ENCODE assay signal across 10 mouse cellular contexts in the genomic region with DNA sequence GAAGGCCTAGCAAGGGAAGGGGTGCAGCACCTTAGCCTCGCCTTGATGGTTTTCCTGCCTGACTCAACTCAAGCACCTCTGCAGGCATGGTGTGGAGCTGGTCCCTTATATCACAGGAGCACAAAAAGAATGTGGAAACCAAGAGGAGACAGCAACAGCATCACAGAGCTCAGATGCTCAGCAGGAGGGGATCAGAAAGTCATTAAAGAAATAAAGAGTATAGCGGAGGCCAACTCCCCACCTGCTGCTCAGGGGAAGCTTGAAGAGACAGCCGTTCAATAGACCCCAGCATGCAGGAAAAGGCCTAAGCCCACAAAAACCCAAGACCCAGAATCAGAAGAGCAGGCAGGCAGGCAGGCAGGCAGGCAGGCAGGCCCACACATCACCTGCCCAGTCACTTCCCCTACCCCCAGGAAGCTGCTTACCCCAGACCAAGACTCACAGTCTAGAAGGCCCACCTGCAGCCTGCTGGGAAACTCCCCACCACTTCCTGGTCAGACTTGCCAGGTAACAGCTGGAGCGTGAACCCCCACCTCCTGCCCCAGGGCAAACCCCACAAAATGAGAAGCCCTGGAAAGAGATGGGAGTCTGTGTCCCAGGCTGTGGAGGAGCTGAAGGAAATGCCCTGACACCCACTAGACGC. TPM values are rescaled to one million over a fixed set of nuclear protein-coding genes. Genes with fewer than 3 reads are reported as not detected.
DNase-seq lines count a peak whose midpoint lies in the region; ATAC-seq and TF ChIP-seq lines count a peak whose summit lies in the region.
"Had no signal": no experiment of that assay in that cellular context is flagged by ENCODE, and none has a peak within 500 bp of the region (broad histone marks: within the 10 kb centered on the region; RNA-seq: fewer than 3 reads in every experiment).

No protein-coding gene starts in this region.

- peaks cover 52 to 83% of the 10 kb centered on the region in 2 experiments for H3K4me1 ChIP-seq in heart, embryonic 14.5 days (ENCODE audit: control insufficient read depth in 2 of 2, insufficient read depth in 2 of 2, low read length in 2 of 2)
- peaks cover 19% of the 10 kb centered on the region for H3K4me1 ChIP-seq in hindbrain, embryonic 11.5 days (replicated peaks; ENCODE audit: control insufficient read depth, insufficient read depth, low read length)
- H3K4me1 ChIP-seq in small intestine, adult 2 months (ENCODE audit: control insufficient read depth, insufficient read depth, insufficient read length, low read length) = peaks cover 18% of the 10 kb centered on the region
- 0 out of 2 replicates have a peak, but pooled peaks cover 2% of the 10 kb centered on the region for H3K4me1 ChIP-seq in intestine, postnatal 0 days (replicated peaks; ENCODE audit: control insufficient read depth, insufficient read depth, low read length)

- no peak overlapping the region for H3K27ac ChIP-seq in heart, embryonic 14.5 days (replicated peaks in 1 of 2; ENCODE audit: control insufficient read depth in 1 of 2, insufficient read depth in 1 of 2, low read depth in 2 of 2, low read length in 2 of 2)
- H3K27ac ChIP-seq in hindbrain, embryonic 11.5 days (ENCODE audit: low read depth, low read length) = no peak overlapping the region
- peak overlapping the region; percentile 35; the same call in 1 of the 2 replicates for H3K27ac ChIP-seq in small intestine, adult 2 months (ENCODE audit: insufficient read depth, low read depth, low read length)
- no peak overlapping the region for H3K27ac ChIP-seq in intestine, postnatal 0 days (ENCODE audit: low read depth, low read length)

- no peak for TF ChIP-seq POLR2A in small intestine, adult 2 months (IDR thresholded peaks at IDR 0.05; ENCODE audit: low read depth, low read length)

- TF ChIP-seq CTCF in small intestine, adult 2 months (IDR thresholded peaks at IDR 0.05; ENCODE audit: extremely low read depth, insufficient read length, insufficient replicate concordance, low read depth, low read length) = no peak
- no peak for TF ChIP-seq CTCF in intestine, postnatal 0 days (IDR thresholded peaks at IDR 0.05; ENCODE audit: low read depth)

- DNase-seq in heart, postnatal 10 days = no peak
- DNase-seq in CD8-positive naive resting alpha-beta T cell, adult 2 months (ENCODE audit: low read depth in 2 of 2, low spot score in 2 of 2) = peak; percentile 41
- DNase-seq in hindbrain, embryonic 11.5 days (ENCODE audit: low spot score) = no peak
- DNase-seq in gastrocnemius, postnatal 36 days = no peak
- no peak for DNase-seq in adrenal gland, adult (ENCODE audit: inconsistent age in 2 of 2, low spot score in 1 of 2)
- DNase-seq: cerebellum, postnatal 36 days had no signal

- intact Hi-C loops in heart, postnatal 10 days (cut with DNase I) = no loop called here
- intact Hi-C loops in gastrocnemius, postnatal 36 days (cut with DNase I) = no loop called here

- H3K4me3 ChIP-seq in heart, embryonic 14.5 days (ENCODE audit: control insufficient read depth in 1 of 2, insufficient read depth in 1 of 2, low read depth in 1 of 2, low read length in 2 of 2) = no peak overlapping the region
- no peak overlapping the region for H3K4me3 ChIP-seq in hindbrain, embryonic 11.5 days (ENCODE audit: low read depth, low read length)
- peak overlapping the region; percentile 12; the same call in 1 of the 2 replicates for H3K4me3 ChIP-seq in small intestine, adult 2 months (ENCODE audit: low read depth, low read length)
- no peak overlapping the region for H3K4me3 ChIP-seq in intestine, postnatal 0 days (ENCODE audit: low read depth, low read length)

- WGBS in heart, embryonic 14.5 days = 82% methylated on average over 5 of the region's 5 CpGs
- 45% methylated on average over 5 of the region's 5 CpGs for WGBS in hindbrain, embryonic 11.5 days
- WGBS in small intestine, adult 2 months = 86% methylated on average over 5 of the region's 5 CpGs
- WGBS in intestine, postnatal 0 days = 80% methylated on average over 5 of the region's 5 CpGs

- H3K9ac ChIP-seq in heart, embryonic 14.5 days (ENCODE audit: low read length) = 0 out of 2 replicates have a peak overlapping the region, but pooled peaks have one; percentile 4
- no peak overlapping the region for H3K9ac ChIP-seq in hindbrain, embryonic 11.5 days (ENCODE audit: low read depth, low read length)
- no peak overlapping the region for H3K9ac ChIP-seq in intestine, postnatal 0 days (ENCODE audit: low read depth, low read length)

- H3K4me2 ChIP-seq in heart, embryonic 14.5 days (ENCODE audit: low read length) = no peak overlapping the region
- no peak overlapping the region for H3K4me2 ChIP-seq in hindbrain, embryonic 11.5 days (replicated peaks; ENCODE audit: low read depth, low read length)
- H3K4me2 ChIP-seq in intestine, postnatal 0 days (replicated peaks; ENCODE audit: low read depth) = no peak overlapping the region

- no peaks in the 10 kb centered on the region for H3K9me3 ChIP-seq in heart, embryonic 14.5 days (ENCODE audit: control insufficient read depth, low read length)
- no peaks in the 10 kb centered on the region for H3K9me3 ChIP-seq in hindbrain, embryonic 11.5 days (ENCODE audit: control insufficient read depth, low read length)
- H3K9me3 ChIP-seq in intestine, postnatal 0 days (ENCODE audit: control insufficient read depth) = no peaks in the 10 kb centered on the region

- no peak for ATAC-seq in heart, embryonic 14.5 days (ENCODE audit: insufficient number of reproducible peaks, insufficient read depth, low FRiP score, low read depth)
- ATAC-seq in hindbrain, embryonic 11.5 days (ENCODE audit: low FRiP score) = 0 out of 2 replicates have a peak, but pooled peaks have one; percentile 25
- no peak for ATAC-seq in intestine, postnatal 0 days
- ATAC-seq: Patski had no signal

- no peaks in the 10 kb centered on the region for H3K27me3 ChIP-seq in heart, embryonic 14.5 days (ENCODE audit: control insufficient read depth, insufficient read depth, low read length)
- no peaks in the 10 kb centered on the region for H3K27me3 ChIP-seq in hindbrain, embryonic 11.5 days (ENCODE audit: control insufficient read depth, insufficient read depth, low read length)
- no peaks in the 10 kb centered on the region for H3K27me3 ChIP-seq in small intestine, adult 2 months (ENCODE audit: control insufficient read depth, insufficient read depth, low read length)
- no peaks in the 10 kb centered on the region for H3K27me3 ChIP-seq in intestine, postnatal 0 days (replicated peaks; ENCODE audit: control insufficient read depth, insufficient read depth, low read length)
- H3K27me3 ChIP-seq: Patski had no signal

- H3K36me3 ChIP-seq in heart, embryonic 14.5 days (ENCODE audit: control insufficient read depth, insufficient read depth, low read length) = no peaks in the 10 kb centered on the region
- no peaks in the 10 kb centered on the region for H3K36me3 ChIP-seq in hindbrain, embryonic 11.5 days (ENCODE audit: control insufficient read depth, insufficient read depth, low read length)
- no peaks in the 10 kb centered on the region for H3K36me3 ChIP-seq in small intestine, adult 2 months (ENCODE audit: control insufficient read depth, insufficient read depth, low read length)
- H3K36me3 ChIP-seq in intestine, postnatal 0 days (ENCODE audit: control insufficient read depth, insufficient read depth) = no peaks in the 10 kb centered on the region

RNA-seq across cellular contexts. Expression of gene Sema4d, which starts 39.6 kb away (rescaled TPM):
- 17.4 and 21.1 TPM in 2 replicates for polyA plus RNA-seq in heart, embryonic 14.5 days (2014; fragmentation: Nextera tagmentation; extraction: Ambion mirVana)
- 10 to 100 TPM; 69.1 to 79.5 TPM for total RNA-seq in heart, postnatal 10 days (2021)
- 3.9 and 5.2 TPM in 2 replicates for polyA plus RNA-seq in hindbrain, embryonic 11.5 days (2014; fragmentation: Nextera tagmentation; extraction: Ambion mirVana)
- polyA plus RNA-seq in small intestine, adult 2 months (2012; rRNA removed) = 10.8 and 15.1 TPM in 2 replicates
- polyA plus RNA-seq in intestine, postnatal 0 days (2015; fragmentation: Nextera tagmentation; extraction: Ambion mirVana) = 3.4 TPM in 2 replicates
- 100 to 1,000 TPM; 123 to 134 TPM for total RNA-seq in gastrocnemius, postnatal 36 days (2021)

Comparison
In these comparisons a context has a peak if more than half of its experiments do, and no peak if none do; other contexts are left out.
1. DNase-seq: peak in CD8-positive naive resting alpha-beta T cell, adult 2 months (2 of 2); none in heart, postnatal 10 days (0 of 2), hindbrain, embryonic 11.5 days (single experiment), gastrocnemius, postnatal 36 days (0 of 2) and adrenal gland, adult (0 of 2).